ENCODE assay signal across 16 mouse cellular contexts in genomic region chr10:12852416-12853195, GRCm38 (mm10). TPM values are rescaled to one million over a fixed set of nuclear protein-coding genes. Genes with fewer than 3 reads are reported as not detected.
DNase-seq lines count a peak whose midpoint lies in the region; ATAC-seq lines count a peak whose summit lies in the region.
"Had no signal": no experiment of that assay in that cellular context is flagged by ENCODE, and none has a peak within 500 bp of the region (broad histone marks: within the 10 kb centered on the region; RNA-seq: fewer than 3 reads in every experiment).

No protein-coding gene starts in this region.

- H3K9ac ChIP-seq in liver, embryonic 13.5 days, result no peak overlapping the region
- H3K9ac ChIP-seq in forebrain, embryonic 16.5 days (replicated peaks; ENCODE audit: low read depth, low read length), result no peak overlapping the region
- H3K9ac ChIP-seq: embryonic facial prominence, embryonic 12.5 days; midbrain, embryonic 12.5 days had no signal

- no peak overlapping the region for H3K27ac ChIP-seq in liver, embryonic 13.5 days
- H3K27ac ChIP-seq in forebrain, embryonic 16.5 days (ENCODE audit: low read length), result no peak overlapping the region
- H3K27ac ChIP-seq: embryonic facial prominence, embryonic 12.5 days; left cerebral cortex, adult 2 months; midbrain, embryonic 12.5 days had no signal

- H3K27me3 ChIP-seq in liver, embryonic 13.5 days, result no peaks in the 10 kb centered on the region
- H3K27me3 ChIP-seq in forebrain, embryonic 16.5 days (replicated peaks; ENCODE audit: control insufficient read depth, insufficient read depth, low read length), result no peaks in the 10 kb centered on the region
- H3K27me3 ChIP-seq: embryonic facial prominence, embryonic 12.5 days; heart, embryonic 13.5 days; midbrain, embryonic 12.5 days; Patski had no signal

- WGBS in liver, embryonic 13.5 days (ENCODE audit: insufficient replicate concordance), result 75% methylated on average over 15 of the region's 15 CpGs
- 92% methylated on average over 15 of the region's 15 CpGs for WGBS in forebrain, embryonic 16.5 days

- no peaks in the 10 kb centered on the region for H3K36me3 ChIP-seq in liver, embryonic 13.5 days
- no peaks in the 10 kb centered on the region for H3K36me3 ChIP-seq in forebrain, embryonic 16.5 days (ENCODE audit: control insufficient read depth, insufficient read depth)
- H3K36me3 ChIP-seq: embryonic facial prominence, embryonic 12.5 days; midbrain, embryonic 12.5 days had no signal

- DNase-seq in adrenal gland, postnatal 14 days, result peak; percentile 25
- no peak for DNase-seq in adrenal gland, adult 18-20 months (ENCODE audit: low spot score in 2 of 2)
- peak; percentile 33 for DNase-seq in adrenal gland, postnatal 25 days
- peak; percentile 29 for DNase-seq in kidney, adult 18-20 months
- no peak for DNase-seq in liver, embryonic 13.5 days
- no peak for DNase-seq in left cerebral cortex, postnatal 25 days (ENCODE audit: low spot score in 2 of 2)
- no peak for DNase-seq in ovary, postnatal 14 days (ENCODE audit: low spot score)
- DNase-seq: lung, postnatal 36 days; right cerebral cortex, postnatal 25 days; thymus, postnatal 4 days had no signal

- no peak overlapping the region for H3K4me2 ChIP-seq in liver, embryonic 13.5 days
- no peak overlapping the region for H3K4me2 ChIP-seq in forebrain, embryonic 16.5 days (ENCODE audit: low read length)
- H3K4me2 ChIP-seq: embryonic facial prominence, embryonic 12.5 days; heart, embryonic 13.5 days; midbrain, embryonic 12.5 days had no signal

- H3K4me1 ChIP-seq in liver, embryonic 13.5 days (replicated peaks), result peaks cover 23% of the 10 kb centered on the region
- H3K4me1 ChIP-seq in forebrain, embryonic 16.5 days (replicated peaks; ENCODE audit: control insufficient read depth, insufficient read depth, low read length), result no peaks in the 10 kb centered on the region
- H3K4me1 ChIP-seq: midbrain, embryonic 12.5 days had no signal

- intact Hi-C loops in left cerebral cortex, postnatal 25 days (cut with DNase I), result no loop called here

- ATAC-seq in liver, embryonic 13.5 days (ENCODE audit: low read depth), result 0 out of 2 replicates have a peak, but pooled peaks have one; percentile 8
- ATAC-seq in forebrain, embryonic 16.5 days, result no peak
- ATAC-seq: Patski had no signal

- no peak overlapping the region for H3K4me3 ChIP-seq in liver, embryonic 13.5 days (replicated peaks)
- no peak overlapping the region for H3K4me3 ChIP-seq in forebrain, embryonic 16.5 days (replicated peaks; ENCODE audit: low read length)
- H3K4me3 ChIP-seq: embryonic facial prominence, embryonic 12.5 days; heart, embryonic 13.5 days; left cerebral cortex, adult 2 months; midbrain, embryonic 12.5 days had no signal

- no peaks in the 10 kb centered on the region for H3K9me3 ChIP-seq in liver, embryonic 13.5 days (replicated peaks)
- H3K9me3 ChIP-seq in forebrain, embryonic 16.5 days (ENCODE audit: control insufficient read depth, low read length), result no peaks in the 10 kb centered on the region
- H3K9me3 ChIP-seq: embryonic facial prominence, embryonic 12.5 days; heart, embryonic 13.5 days; midbrain, embryonic 12.5 days had no signal

RNA-seq across cellular contexts. Expression of gene Utrn, which starts 16.6 kb away (rescaled TPM):
- total RNA-seq in adrenal gland, postnatal 14 days (2021), result 95.5 and 99.1 TPM in 2 replicates
- total RNA-seq in adrenal gland, adult 18-20 months (2021), result 10 to 100 TPM; 73.1 to 79.5 TPM
- 91.5 and 114 TPM in 2 replicates for total RNA-seq in adrenal gland, postnatal 25 days (2021)
- polyA plus RNA-seq in liver, embryonic 13.5 days (2015; fragmentation: Nextera tagmentation; extraction: Ambion mirVana), result 9.2 and 9.7 TPM in 2 replicates
- polyA plus RNA-seq in forebrain, embryonic 16.5 days (2015; fragmentation: Nextera tagmentation; extraction: Ambion mirVana), result 18.8 and 20.3 TPM in 2 replicates
- total RNA-seq in left cerebral cortex, postnatal 25 days (2021), result 10 to 100 TPM; 53.8 to 58.0 TPM

Comparison
In these comparisons a context has a peak if more than half of its experiments do, and no peak if none do; other contexts are left out.
1. DNase-seq: peak in adrenal gland, postnatal 14 days (single experiment), adrenal gland, postnatal 25 days (single experiment) and kidney, adult 18-20 months (single experiment); none in adrenal gland, adult 18-20 months (0 of 2), liver, embryonic 13.5 days (single experiment), left cerebral cortex, postnatal 25 days (0 of 2) and ovary, postnatal 14 days (single experiment).